Mouse (Mus musculus) midbrain, embryonic 11.5 days (tissue): ENCODE measurements at regions not wholly inside any gene's neighbourhood (a gene's known extent, or its start where the extent isn't known, plus 50 kb on each side); places are given as distances from the start of the nearest gene placed in this dataset.
A peak's percentile ranks its signal among the peaks of the same experiment; 100 is the strongest.

Source experiments
- ATAC-seq: fragments of 200-750 bp; cut with Nextera tagmentation; 2 replicates; pipeline ENCODE4 v1.8.0; 2017; ENCODE audit warnings: moderate TSS enrichment, moderate library complexity; ENCODE audit not compliant: low FRiP score
- DNase-seq: peaks from one replicate; pipeline ENCODE4 v3.0.0; 2015; ENCODE audit warnings: low spot score; ENCODE audit errors: missing footprints
- H3K27ac ChIP-seq: fragments of 300-500 bp; sonication (generic); 2 replicates; pipeline ENCODE4 v1.5.1; 2014; ENCODE audit warnings: low read depth, low read length
- H3K27me3 ChIP-seq: fragments of 300-500 bp; sonication (generic); 2 replicates; pipeline ENCODE4 v1.6.1; 2014; ENCODE audit warnings: mild to moderate bottlenecking, low read length, moderate library complexity, mixed read lengths; ENCODE audit not compliant: control insufficient read depth, insufficient read depth
- H3K36me3 ChIP-seq: fragments of 300-500 bp; sonication (generic); 2 replicates; pipeline ENCODE4 v1.6.1; 2014; ENCODE audit warnings: mild to moderate bottlenecking, low read length, moderate library complexity, mixed read lengths; ENCODE audit not compliant: control insufficient read depth, insufficient read depth
- H3K4me1 ChIP-seq: fragments of 300-500 bp; sonication (generic); 2 replicates; pipeline ENCODE4 v1.6.1; 2014; ENCODE audit warnings: low read length; ENCODE audit not compliant: control insufficient read depth, insufficient read depth
- H3K4me2 ChIP-seq: fragments of 300-500 bp; sonication (generic); 2 replicates; pipeline ENCODE4 v1.6.1; 2014; ENCODE audit warnings: mild to moderate bottlenecking, moderate library complexity
- H3K4me3 ChIP-seq: fragments of 300-500 bp; sonication (generic); 2 replicates; pipeline ENCODE4 v1.5.1; 2014; ENCODE audit warnings: low read depth, low read length
- H3K9ac ChIP-seq: fragments of 300-500 bp; sonication (generic); 2 replicates; pipeline ENCODE4 v1.6.1; 2014; ENCODE audit warnings: low read length
- H3K9me3 ChIP-seq: fragments of 300-500 bp; sonication (generic); 2 replicates; pipeline ENCODE4 v1.6.1; 2016; ENCODE audit warnings: low read length; ENCODE audit not compliant: control insufficient read depth
- WGBS: fragments of 180-500 bp; shearing (Covaris S2); extraction: QIAGEN DNeasy Blood & Tissue Kit; methylation state at CpG from one replicate; pipeline ENCODE4 v1.1.7; 2014; 5-methylcytosine and 5-hydroxymethylcytosine counted together

- DNase-seq, result no peak
- H3K4me3 ChIP-seq, result no peak overlapping the region
- peaks cover 2% of the 10 kb centered on the region; the same call in 1 of the 2 replicates for H3K4me1 ChIP-seq
- no peaks in the 10 kb centered on the region for H3K27me3 ChIP-seq
- no peaks in the 10 kb centered on the region for H3K36me3 ChIP-seq
- H3K9me3 ChIP-seq, result no peaks in the 10 kb centered on the region
- 85% methylated on average over 7 of the region's 7 CpGs for WGBS
- ATAC-seq, result no peak
- no peak overlapping the region for H3K9ac ChIP-seq
- no peak overlapping the region for H3K27ac ChIP-seq
- no peak overlapping the region for H3K4me2 ChIP-seq
These were observed 404.7 kb downstream of the Cdh26 start for GRCm38 (mm10) chr2:178834986-178835385.

- Histone ChIP-seq H3K36me3 (no peaks in the 10 kb centered on the region), H3K9me3 (no peaks in the 10 kb centered on the region), H3K4me3 (no peak overlapping the region), H3K9ac (no peak overlapping the region), H3K4me1 (peaks cover 2% of the 10 kb centered on the region; the same call in 1 of the 2 replicates), H3K4me2 (no peak overlapping the region), H3K27me3 (no peaks in the 10 kb centered on the region), H3K27ac (no peak overlapping the region)
- WGBS, result 22% methylated on average over 6 of the region's 6 CpGs
- ATAC-seq (0 out of 2 replicates have a peak, but pooled peaks have one; percentile 34), DNase-seq (peak; percentile 44)
These were observed 408.2 kb downstream of the Cdh26 start for GRCm38 (mm10) chr2:178838571-178838970.

- no peaks in the 10 kb centered on the region for H3K36me3 ChIP-seq
- no peak overlapping the region for H3K4me2 ChIP-seq
- H3K4me3 ChIP-seq, result no peak overlapping the region
- 81% methylated on average over 2 of the region's 2 CpGs for WGBS
- H3K9me3 ChIP-seq, result no peaks in the 10 kb centered on the region
- peaks cover 2% of the 10 kb centered on the region; the same call in 1 of the 2 replicates for H3K4me1 ChIP-seq
- peak; percentile 23 for DNase-seq
- H3K27me3 ChIP-seq, result no peaks in the 10 kb centered on the region
- no peak overlapping the region for H3K9ac ChIP-seq
- no peak overlapping the region for H3K27ac ChIP-seq
- no peak for ATAC-seq
These were observed 410.6 kb downstream of the Cdh26 start for GRCm38 (mm10) chr2:178840975-178841374.

GRCm38 (mm10) chr2:178842595-178842994, 412.3 kb downstream of the Cdh26 start:
- ATAC-seq (no peak), DNase-seq (no peak)
- 92% methylated on average over 12 of the region's 12 CpGs for WGBS
- no peak overlapping the region for H3K27ac ChIP-seq
- H3K4me1 ChIP-seq, result peaks cover 2% of the 10 kb centered on the region; the same call in 1 of the 2 replicates
- H3K27me3 ChIP-seq, result no peaks in the 10 kb centered on the region
- no peaks in the 10 kb centered on the region for H3K36me3 ChIP-seq
- no peak overlapping the region for H3K4me2 ChIP-seq
- no peak overlapping the region for H3K4me3 ChIP-seq
- no peaks in the 10 kb centered on the region for H3K9me3 ChIP-seq
- no peak overlapping the region for H3K9ac ChIP-seq

GRCm38 (mm10) chr2:178843458-178843857, 413.1 kb downstream of the Cdh26 start:
- Histone ChIP-seq H3K27ac (no peak overlapping the region), H3K36me3 (no peaks in the 10 kb centered on the region), H3K4me1 (peaks cover 2% of the 10 kb centered on the region; the same call in 1 of the 2 replicates), H3K9ac (no peak overlapping the region), H3K4me3 (no peak overlapping the region), H3K27me3 (no peaks in the 10 kb centered on the region), H3K9me3 (no peaks in the 10 kb centered on the region), H3K4me2 (no peak overlapping the region)
- ATAC-seq (no peak), DNase-seq (peak; percentile 75)
- 93% methylated on average over 3 of the region's 3 CpGs for WGBS

- H3K4me2 ChIP-seq, result no peak overlapping the region
- no peak overlapping the region for H3K9ac ChIP-seq
- no peak overlapping the region for H3K27ac ChIP-seq
- H3K9me3 ChIP-seq, result no peaks in the 10 kb centered on the region
- no peaks in the 10 kb centered on the region for H3K4me1 ChIP-seq
- ATAC-seq (no peak), DNase-seq (peak; percentile 37)
- no peaks in the 10 kb centered on the region for H3K36me3 ChIP-seq
- no peaks in the 10 kb centered on the region for H3K27me3 ChIP-seq
- H3K4me3 ChIP-seq, result no peak overlapping the region
- 87% methylated on average over 4 of the region's 4 CpGs for WGBS
These were observed 414.2 kb downstream of the Cdh26 start for GRCm38 (mm10) chr2:178844561-178844960.

- Histone ChIP-seq H3K27ac (no peak overlapping the region; the same call in 1 of the 2 replicates), H3K9ac (no peak overlapping the region), H3K4me3 (no peak overlapping the region), H3K27me3 (no peaks in the 10 kb centered on the region), H3K4me2 (no peak overlapping the region), H3K36me3 (no peaks in the 10 kb centered on the region), H3K4me1 (peaks cover 5% of the 10 kb centered on the region; the same call in 1 of the 2 replicates), H3K9me3 (no peaks in the 10 kb centered on the region)
- DNase-seq, result peak; percentile 84
- 84% methylated on average over 10 of the region's 10 CpGs for WGBS
- peak; percentile 68 for ATAC-seq
These were observed 420.0 kb downstream of the Cdh26 start for GRCm38 (mm10) chr2:178850320-178850719.

GRCm38 (mm10) chr2:178850769-178851168, 420.4 kb downstream of the Cdh26 start:
- Histone ChIP-seq H3K4me2 (no peak overlapping the region), H3K9me3 (no peaks in the 10 kb centered on the region), H3K4me1 (peaks cover 5% of the 10 kb centered on the region; the same call in 1 of the 2 replicates), H3K4me3 (no peak overlapping the region), H3K36me3 (no peaks in the 10 kb centered on the region), H3K27me3 (no peaks in the 10 kb centered on the region), H3K9ac (no peak overlapping the region), H3K27ac (peak overlapping the region; percentile 37)
- DNase-seq, result no peak
- WGBS, result 64% methylated on average over 11 of the region's 11 CpGs
- ATAC-seq, result peak; percentile 81

GRCm38 (mm10) chr2:178854012-178854411, 423.7 kb downstream of the Cdh26 start:
- no peaks in the 10 kb centered on the region for H3K36me3 ChIP-seq
- no peak overlapping the region for H3K9ac ChIP-seq
- H3K9me3 ChIP-seq, result no peaks in the 10 kb centered on the region
- H3K4me2 ChIP-seq, result no peak overlapping the region
- DNase-seq (no peak), ATAC-seq (no peak)
- H3K4me3 ChIP-seq, result no peak overlapping the region
- H3K4me1 ChIP-seq, result peaks cover 5% of the 10 kb centered on the region; the same call in 1 of the 2 replicates
- H3K27ac ChIP-seq, result no peak overlapping the region
- WGBS, result 79% methylated on average over 1 of the region's 1 CpGs
- H3K27me3 ChIP-seq, result no peaks in the 10 kb centered on the region
